Mouse (Mus musculus): ENCODE results near the gene Dalrd3. TPM values are rescaled to one million over a fixed set of nuclear protein-coding genes. Genes with fewer than 3 reads are reported as not detected.

Dalrd3 gene
- polyA plus RNA-seq, 2 experiments = 124 to 144 TPM

DNA sequence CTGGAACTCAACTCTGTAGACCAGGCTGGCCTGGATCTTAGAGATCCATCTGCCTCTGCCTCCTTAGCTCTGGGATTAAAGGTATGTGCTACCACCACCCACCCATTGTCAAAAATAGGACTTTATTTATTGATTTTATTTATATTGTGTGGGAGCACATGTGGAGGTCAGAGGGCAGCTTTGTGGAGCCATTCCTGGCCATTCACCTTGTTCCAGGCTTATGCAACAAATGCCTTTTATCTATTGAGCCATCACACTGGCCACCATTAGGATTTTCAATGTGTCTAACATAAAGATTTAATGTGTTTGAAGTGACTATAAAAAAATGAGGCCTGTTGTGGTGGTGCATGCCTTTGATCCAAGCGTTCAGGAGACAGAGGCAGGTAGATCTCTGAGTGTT is 38.2 kb upstream of the Dalrd3 start:
- 98% methylated on average over 1 of the region's 1 CpGs for WGBS
- no peaks in the 10 kb centered on the region for H3K9me3 ChIP-seq (ENCODE audit: control insufficient read depth, low read length)
- no peak overlapping the region for H3K4me2 ChIP-seq (replicated peaks; ENCODE audit: low read depth, low read length, severe bottlenecking)
- H3K4me3 ChIP-seq (replicated peaks; ENCODE audit: low read length) = no peak overlapping the region
- no peak overlapping the region for H3K27ac ChIP-seq (replicated peaks; ENCODE audit: low read depth, low read length)
- H3K27me3 ChIP-seq (ENCODE audit: control insufficient read depth, insufficient read depth, low read length) = no peaks in the 10 kb centered on the region
- no peaks in the 10 kb centered on the region for H3K4me1 ChIP-seq (ENCODE audit: control insufficient read depth, insufficient read depth, low read length)
- no peak for TF ChIP-seq POLR2A (IDR thresholded peaks at IDR 0.05; ENCODE audit: borderline replicate concordance, extremely low read depth, insufficient read depth, insufficient read length)
- H3K36me3 ChIP-seq (ENCODE audit: control insufficient read depth, insufficient read depth, low read length) = peaks cover 81% of the 10 kb centered on the region
- H3K9ac ChIP-seq (ENCODE audit: low read depth, low read length, severe bottlenecking) = no peak overlapping the region
- DNase-seq (ENCODE audit: low spot score) (no peak), ATAC-seq (ENCODE audit: low FRiP score, low read depth) (no peak)

DNA sequence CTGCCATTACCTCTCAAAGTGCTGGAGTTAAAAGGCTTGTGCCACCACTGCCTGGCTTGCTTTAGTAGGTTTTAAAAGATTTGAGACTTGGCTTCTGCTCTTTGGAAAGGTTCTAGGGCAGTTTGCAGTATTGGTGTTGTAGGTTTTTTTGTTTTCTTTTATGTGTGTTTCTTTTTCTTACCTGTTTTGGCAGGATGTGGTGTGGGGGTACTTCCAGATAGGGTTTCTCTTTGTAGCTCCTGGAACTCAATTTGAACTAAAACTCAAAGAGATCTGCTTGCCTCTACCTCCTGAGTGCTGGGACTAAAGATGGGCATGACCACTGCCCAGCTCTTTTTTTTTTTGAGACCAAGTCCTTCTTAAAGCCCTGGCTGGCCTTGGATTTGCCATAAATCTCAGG is 28.8 kb upstream of the Dalrd3 start:
- no peak overlapping the region for H3K4me3 ChIP-seq (replicated peaks; ENCODE audit: low read length)
- H3K4me2 ChIP-seq (replicated peaks; ENCODE audit: low read depth, low read length, severe bottlenecking) = no peak overlapping the region
- no peak overlapping the region for H3K9ac ChIP-seq (ENCODE audit: low read depth, low read length, severe bottlenecking)
- H3K36me3 ChIP-seq (ENCODE audit: control insufficient read depth, insufficient read depth, low read length) = peaks cover 90% of the 10 kb centered on the region
- H3K27ac ChIP-seq (replicated peaks; ENCODE audit: low read depth, low read length) = no peak overlapping the region
- no peaks in the 10 kb centered on the region for H3K27me3 ChIP-seq (ENCODE audit: control insufficient read depth, insufficient read depth, low read length)
- no peaks in the 10 kb centered on the region for H3K9me3 ChIP-seq (ENCODE audit: control insufficient read depth, low read length)
- H3K4me1 ChIP-seq (ENCODE audit: control insufficient read depth, insufficient read depth, low read length) = no peaks in the 10 kb centered on the region
- TF ChIP-seq POLR2A (IDR thresholded peaks at IDR 0.05; ENCODE audit: borderline replicate concordance, extremely low read depth, insufficient read depth, insufficient read length) = no peak
- ATAC-seq (ENCODE audit: low FRiP score, low read depth) = no peak
- DNase-seq (ENCODE audit: low spot score) = no peak

DNA sequence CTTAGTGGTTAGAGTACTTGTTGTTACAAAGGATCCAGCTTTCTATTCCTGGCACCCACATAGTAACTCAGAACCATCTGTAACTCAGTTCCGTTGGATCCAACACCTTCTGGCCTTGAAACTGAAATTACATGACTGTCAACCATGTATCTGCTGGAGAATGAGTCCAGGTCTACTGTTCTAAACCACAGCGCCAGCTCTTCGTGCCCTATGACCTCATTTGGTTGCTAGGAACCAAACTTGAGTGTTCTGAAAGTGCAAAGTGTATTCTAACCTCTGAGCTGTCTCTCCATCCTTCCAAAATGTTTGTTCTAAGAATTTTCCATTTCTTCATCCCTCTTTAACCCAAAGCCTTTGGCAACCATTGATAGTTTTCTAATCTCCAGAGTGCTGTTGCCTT is 23.7 kb upstream of the Dalrd3 start:
- Histone ChIP-seq H3K4me1 (ENCODE audit: control insufficient read depth, insufficient read depth, low read length) (no peaks in the 10 kb centered on the region), H3K27me3 (ENCODE audit: control insufficient read depth, insufficient read depth, low read length) (no peaks in the 10 kb centered on the region), H3K4me2 (replicated peaks; ENCODE audit: low read depth, low read length, severe bottlenecking) (no peak overlapping the region), H3K9ac (ENCODE audit: low read depth, low read length, severe bottlenecking) (no peak overlapping the region), H3K4me3 (replicated peaks; ENCODE audit: low read length) (no peak overlapping the region), H3K27ac (replicated peaks; ENCODE audit: low read depth, low read length) (no peak overlapping the region), H3K36me3 (ENCODE audit: control insufficient read depth, insufficient read depth, low read length) (peaks cover 93% of the 10 kb centered on the region), H3K9me3 (ENCODE audit: control insufficient read depth, low read length) (no peaks in the 10 kb centered on the region)
- 95% methylated on average over 3 of the region's 3 CpGs for WGBS
- ATAC-seq (ENCODE audit: low FRiP score, low read depth) = no peak
- no peak for TF ChIP-seq POLR2A (IDR thresholded peaks at IDR 0.05; ENCODE audit: borderline replicate concordance, extremely low read depth, insufficient read depth, insufficient read length)
- DNase-seq (ENCODE audit: low spot score) = no peak

DNA sequence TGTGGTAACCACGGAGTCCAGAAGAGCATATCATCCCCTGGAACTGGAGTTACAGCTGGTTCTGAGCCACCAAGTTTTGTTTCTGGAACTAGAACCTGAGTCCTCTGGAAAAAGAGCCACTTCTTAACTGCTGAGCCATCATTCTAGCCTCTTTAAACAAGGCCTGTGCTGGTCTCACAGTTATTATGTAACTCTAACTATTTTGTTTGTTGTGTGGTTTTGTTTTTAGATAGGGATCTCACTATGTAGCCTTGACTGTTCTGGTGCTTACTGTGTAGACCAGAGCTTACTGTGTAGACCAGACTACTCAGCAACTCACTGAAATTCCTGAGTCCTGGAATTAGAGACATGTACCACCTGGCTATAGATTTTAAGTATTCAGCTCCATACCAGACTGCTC is 22.8 kb upstream of the Dalrd3 start:
- DNase-seq (ENCODE audit: low spot score) (no peak), ATAC-seq (ENCODE audit: low FRiP score, low read depth) (no peak)
- no peaks in the 10 kb centered on the region for H3K27me3 ChIP-seq (ENCODE audit: control insufficient read depth, insufficient read depth, low read length)
- H3K9ac ChIP-seq (ENCODE audit: low read depth, low read length, severe bottlenecking) = no peak overlapping the region
- no peak overlapping the region for H3K4me2 ChIP-seq (replicated peaks; ENCODE audit: low read depth, low read length, severe bottlenecking)
- no peaks in the 10 kb centered on the region for H3K9me3 ChIP-seq (ENCODE audit: control insufficient read depth, low read length)
- H3K4me1 ChIP-seq (ENCODE audit: control insufficient read depth, insufficient read depth, low read length) = no peaks in the 10 kb centered on the region
- peaks cover 91% of the 10 kb centered on the region for H3K36me3 ChIP-seq (ENCODE audit: control insufficient read depth, insufficient read depth, low read length)
- WGBS = 91% methylated on average over 1 of the region's 1 CpGs
- no peak overlapping the region for H3K27ac ChIP-seq (replicated peaks; ENCODE audit: low read depth, low read length)
- no peak overlapping the region for H3K4me3 ChIP-seq (replicated peaks; ENCODE audit: low read length)
- no peak for TF ChIP-seq POLR2A (IDR thresholded peaks at IDR 0.05; ENCODE audit: borderline replicate concordance, extremely low read depth, insufficient read depth, insufficient read length)

DNA sequence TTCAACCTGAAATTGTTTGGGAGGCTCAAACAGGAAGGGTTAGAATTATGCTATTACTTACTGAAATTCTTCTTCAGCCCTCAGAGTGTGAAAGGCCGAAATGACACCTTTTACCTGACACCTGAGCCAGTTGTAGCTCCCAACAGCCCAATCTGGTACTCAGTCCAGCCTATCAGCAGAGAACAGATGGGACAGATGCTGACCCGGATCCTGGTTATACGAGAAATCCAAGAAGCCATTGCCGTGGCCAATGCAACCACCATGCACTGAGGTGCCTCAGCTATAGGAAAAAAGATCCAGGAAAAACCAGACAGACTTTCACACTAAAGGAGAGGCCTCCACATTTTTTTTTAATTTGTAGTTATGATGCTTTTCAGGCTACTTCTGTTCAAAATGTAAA is 10.5 kb upstream of the Dalrd3 start:
- Histone ChIP-seq H3K27me3 (ENCODE audit: control insufficient read depth, insufficient read depth, low read length) (no peaks in the 10 kb centered on the region), H3K27ac (replicated peaks; ENCODE audit: low read depth, low read length) (no peak overlapping the region), H3K4me3 (replicated peaks; ENCODE audit: low read length) (no peak overlapping the region), H3K4me1 (ENCODE audit: control insufficient read depth, insufficient read depth, low read length) (0 out of 2 replicates have a peak, but pooled peaks cover 3% of the 10 kb centered on the region), H3K4me2 (replicated peaks; ENCODE audit: low read depth, low read length, severe bottlenecking) (no peak overlapping the region), H3K9me3 (ENCODE audit: control insufficient read depth, low read length) (no peaks in the 10 kb centered on the region), H3K9ac (ENCODE audit: low read depth, low read length, severe bottlenecking) (no peak overlapping the region), H3K36me3 (ENCODE audit: control insufficient read depth, insufficient read depth, low read length) (peaks cover 79% of the 10 kb centered on the region)
- ATAC-seq (ENCODE audit: low FRiP score, low read depth) (no peak), DNase-seq (ENCODE audit: low spot score) (no peak)
- 83% methylated on average over 4 of the region's 4 CpGs for WGBS
- no peak for TF ChIP-seq POLR2A (IDR thresholded peaks at IDR 0.05; ENCODE audit: borderline replicate concordance, extremely low read depth, insufficient read depth, insufficient read length)
